Comparison of ENCODE assay signal across 15 mouse cellular contexts in the genomic region with DNA sequence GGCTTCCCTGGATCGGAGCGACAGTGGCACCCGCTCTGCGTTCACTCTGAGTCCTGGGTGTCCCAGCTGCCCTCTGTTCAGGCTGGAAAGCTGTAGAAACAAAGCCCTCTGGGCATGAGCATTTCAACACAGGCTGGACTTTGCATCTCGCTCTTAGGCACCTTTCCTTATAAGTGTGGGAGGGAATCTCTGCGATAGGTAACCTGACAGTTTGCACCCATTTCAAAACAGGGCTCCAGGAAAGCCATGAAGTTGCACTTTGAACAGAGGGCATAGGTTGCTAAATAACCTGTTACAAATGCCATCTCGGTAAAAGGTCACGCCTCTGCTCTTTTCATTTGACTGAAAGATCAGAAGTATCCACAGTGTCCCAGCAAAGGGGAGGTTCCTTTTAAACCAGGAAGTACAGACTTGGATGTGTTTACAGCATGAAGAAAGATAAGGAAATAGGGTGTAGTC. TPM values are rescaled to one million over a fixed set of nuclear protein-coding genes. Genes with fewer than 3 reads are reported as not detected.
DNase-seq lines count a peak whose midpoint lies in the region; ATAC-seq and TF ChIP-seq lines count a peak whose summit lies in the region.
"Had no signal": no experiment of that assay in that cellular context is flagged by ENCODE, and none has a peak within 500 bp of the region (broad histone marks: within the 10 kb centered on the region; RNA-seq: fewer than 3 reads in every experiment).

No protein-coding gene starts in this region.

- no peak overlapping the region for H3K27ac ChIP-seq in kidney, postnatal 0 days
- no peak overlapping the region for H3K27ac ChIP-seq in forebrain, embryonic 15.5 days (replicated peaks)
- H3K27ac ChIP-seq: embryonic facial prominence, embryonic 12.5 days; midbrain, embryonic 13.5 days; neural tube, embryonic 12.5 days had no signal

- intact Hi-C loops in heart, postnatal 14 days (cut with DNase I), result no loop called here
- intact Hi-C loops in left cerebral cortex, postnatal 14 days (cut with DNase I), result loop anchor here (2.0 to 5.0 kb wide), 3 partner anchors 79 to 220 kb away; no protein-coding TSS in a partner anchor

- no peak overlapping the region for H3K4me2 ChIP-seq in kidney, postnatal 0 days (ENCODE audit: low read length)
- no peak overlapping the region for H3K4me2 ChIP-seq in forebrain, embryonic 15.5 days (replicated peaks)
- H3K4me2 ChIP-seq: embryonic facial prominence, embryonic 12.5 days; midbrain, embryonic 13.5 days; neural tube, embryonic 12.5 days had no signal

- DNase-seq in adrenal gland, postnatal 14 days, result peak; percentile 25
- DNase-seq in adrenal gland, postnatal 25 days, result no peak
- peak; percentile 50 for DNase-seq in adipocyte (ENCODE audit: low spot score)
- no peak for DNase-seq in kidney, postnatal 0 days (ENCODE audit: low spot score)
- peak; percentile 72 for DNase-seq in lung, postnatal 25 days (ENCODE audit: low spot score)
- no peak for DNase-seq in heart, postnatal 14 days
- no peak for DNase-seq in left cerebral cortex, postnatal 14 days (ENCODE audit: low spot score in 2 of 2)
- DNase-seq: cerebellum, adult 11 months; gastrocnemius, postnatal 25 days; heart, postnatal 4 days had no signal

- no peak overlapping the region for H3K9ac ChIP-seq in kidney, postnatal 0 days (ENCODE audit: low read depth, low read length)
- H3K9ac ChIP-seq in forebrain, embryonic 15.5 days (replicated peaks), result no peak overlapping the region
- H3K9ac ChIP-seq: embryonic facial prominence, embryonic 12.5 days; midbrain, embryonic 13.5 days; neural tube, embryonic 12.5 days had no signal

- H3K4me3 ChIP-seq in kidney, postnatal 0 days (replicated peaks; ENCODE audit: low read depth, low read length), result no peak overlapping the region
- no peak overlapping the region for H3K4me3 ChIP-seq in forebrain, embryonic 15.5 days
- H3K4me3 ChIP-seq: embryonic facial prominence, embryonic 12.5 days; midbrain, embryonic 13.5 days; neural tube, embryonic 12.5 days had no signal

- no peaks in the 10 kb centered on the region for H3K27me3 ChIP-seq in kidney, postnatal 0 days (ENCODE audit: insufficient read depth, low read length)
- no peaks in the 10 kb centered on the region for H3K27me3 ChIP-seq in forebrain, embryonic 15.5 days
- H3K27me3 ChIP-seq: embryonic facial prominence, embryonic 12.5 days; midbrain, embryonic 13.5 days; neural tube, embryonic 12.5 days had no signal

- no peak for TF ChIP-seq CTCF in kidney, postnatal 0 days (IDR thresholded peaks at IDR 0.05; ENCODE audit: low read depth)

- H3K36me3 ChIP-seq in kidney, postnatal 0 days (ENCODE audit: insufficient read depth, low read length), result no peaks in the 10 kb centered on the region
- H3K36me3 ChIP-seq in forebrain, embryonic 15.5 days, result no peaks in the 10 kb centered on the region
- H3K36me3 ChIP-seq: embryonic facial prominence, embryonic 12.5 days; midbrain, embryonic 13.5 days; neural tube, embryonic 12.5 days had no signal

- H3K9me3 ChIP-seq in kidney, postnatal 0 days (replicated peaks; ENCODE audit: low read length), result no peaks in the 10 kb centered on the region
- H3K9me3 ChIP-seq in forebrain, embryonic 15.5 days, result no peaks in the 10 kb centered on the region
- H3K9me3 ChIP-seq: embryonic facial prominence, embryonic 12.5 days; midbrain, embryonic 13.5 days; neural tube, embryonic 12.5 days had no signal

- 80% methylated on average over 8 of the region's 8 CpGs for WGBS in kidney, postnatal 0 days
- 92% methylated on average over 8 of the region's 8 CpGs for WGBS in forebrain, embryonic 15.5 days

- peak; percentile 54; the same call in 1 of the 2 replicates for ATAC-seq in kidney, postnatal 0 days (replicated peaks; ENCODE audit: low FRiP score, low read depth)
- ATAC-seq in forebrain, embryonic 15.5 days (replicated peaks), result no peak
- ATAC-seq: forebrain, embryonic 16.5 days; midbrain, embryonic 13.5 days had no signal

- H3K4me1 ChIP-seq in kidney, postnatal 0 days (replicated peaks; ENCODE audit: insufficient read depth, low read length), result no peaks in the 10 kb centered on the region
- H3K4me1 ChIP-seq in forebrain, embryonic 15.5 days, result no peaks in the 10 kb centered on the region
- H3K4me1 ChIP-seq: embryonic facial prominence, embryonic 12.5 days; midbrain, embryonic 13.5 days; neural tube, embryonic 12.5 days had no signal

RNA-seq across cellular contexts. Expression of a gene that starts 19.2 kb away (rescaled TPM):
- 93.7 and 96.6 TPM in 2 replicates for total RNA-seq in adrenal gland, postnatal 14 days (2021)
- 20.6 and 32.9 TPM in 2 replicates for total RNA-seq in adrenal gland, postnatal 25 days (2021)
- polyA plus RNA-seq in kidney, postnatal 0 days (2015; fragmentation: Nextera tagmentation; extraction: Ambion mirVana), result 3.2 and 4.3 TPM in 2 replicates
- 1 to 10 TPM; 1.8 to 2.4 TPM for total RNA-seq in heart, postnatal 14 days (2021)
- not detected in 2 replicates for polyA plus RNA-seq in forebrain, embryonic 15.5 days (2015; fragmentation: Nextera tagmentation; extraction: Ambion mirVana)
- 1 to 10 TPM in 1 of 2 experiments, under 1 TPM in 1; 0.22 to 1.2 TPM for total RNA-seq in left cerebral cortex, postnatal 14 days (2021)
- polyA plus RNA-seq: forebrain, embryonic 16.5 days; midbrain, embryonic 13.5 days had no signal

Comparison
In these comparisons a context has a peak if more than half of its experiments do, and no peak if none do; other contexts are left out.
1. DNase-seq: peak in adrenal gland, postnatal 14 days (single experiment), adipocyte (single experiment) and lung, postnatal 25 days (single experiment); none in adrenal gland, postnatal 25 days (single experiment), kidney, postnatal 0 days (single experiment), heart, postnatal 14 days (0 of 2) and left cerebral cortex, postnatal 14 days (0 of 2).